Comparison of ENCODE assay signal across 8 mouse cellular contexts in genomic region chr5:115194626-115195221, GRCm38 (mm10). TPM values are rescaled to one million over a fixed set of nuclear protein-coding genes. Genes with fewer than 3 reads are reported as not detected.
DNase-seq lines count a peak whose midpoint lies in the region; ATAC-seq and TF ChIP-seq lines count a peak whose summit lies in the region.

No protein-coding gene starts in this region.

- no peak for TF ChIP-seq CTCF in left cerebral cortex, adult 2 months (IDR thresholded peaks at IDR 0.05)
- TF ChIP-seq CTCF in cortical plate, adult 2 months (IDR thresholded peaks at IDR 0.05; ENCODE audit: extremely low read depth, insufficient read depth, low read length) = no peak

- peak overlapping the region; percentile 100 for H3K4me2 ChIP-seq in intestine, embryonic 14.5 days (ENCODE audit: low read length)
- H3K4me2 ChIP-seq in neural tube, embryonic 14.5 days (ENCODE audit: low read depth, low read length) = peak overlapping the region; percentile 99

- no peak for TF ChIP-seq POLR2A in cortical plate, adult 2 months (IDR thresholded peaks at IDR 0.05; ENCODE audit: extremely low read depth, insufficient read depth, low read length)

- peaks cover 56% of the 10 kb centered on the region for H3K27me3 ChIP-seq in intestine, embryonic 14.5 days (replicated peaks; ENCODE audit: control insufficient read depth, insufficient read depth, low read length)
- no peaks in the 10 kb centered on the region for H3K27me3 ChIP-seq in neural tube, embryonic 14.5 days (ENCODE audit: control insufficient read depth, insufficient read depth, low read length)

- peak overlapping the region; percentile 79 for H3K4me3 ChIP-seq in left cerebral cortex, adult 2 months
- H3K4me3 ChIP-seq in cortical plate, adult 2 months (ENCODE audit: insufficient read depth, low read length) = peak overlapping the region; percentile 54; the same call in 1 of the 2 replicates
- peak overlapping the region; percentile 52 for H3K4me3 ChIP-seq in intestine, embryonic 14.5 days (ENCODE audit: low read depth, low read length)
- peak overlapping the region; percentile 63 for H3K4me3 ChIP-seq in neural tube, embryonic 14.5 days (ENCODE audit: low read depth, low read length)

- WGBS in intestine, embryonic 14.5 days = 5% methylated on average over 12 of the region's 12 CpGs
- 6% methylated on average over 12 of the region's 12 CpGs for WGBS in neural tube, embryonic 14.5 days

- no peaks in the 10 kb centered on the region for H3K36me3 ChIP-seq in intestine, embryonic 14.5 days (ENCODE audit: control insufficient read depth, insufficient read depth, low read length)
- no peaks in the 10 kb centered on the region for H3K36me3 ChIP-seq in neural tube, embryonic 14.5 days (ENCODE audit: control insufficient read depth, insufficient read depth, low read length)

- H3K4me1 ChIP-seq in cortical plate, adult 2 months (ENCODE audit: control insufficient read depth, insufficient read depth, low read length) = no peaks in the 10 kb centered on the region
- H3K4me1 ChIP-seq in intestine, embryonic 14.5 days (replicated peaks; ENCODE audit: control insufficient read depth, insufficient read depth, low read length) = peaks cover 7% of the 10 kb centered on the region
- peaks cover 19% of the 10 kb centered on the region for H3K4me1 ChIP-seq in neural tube, embryonic 14.5 days (ENCODE audit: control insufficient read depth, insufficient read depth, low read length)

- intact Hi-C loops in left cerebral cortex, adult 2 months (cut with DNase I) = no loop called here

- H3K9ac ChIP-seq in intestine, embryonic 14.5 days (ENCODE audit: low read length) = no peak overlapping the region
- peak overlapping the region; percentile 86; the same call in 1 of the 2 replicates for H3K9ac ChIP-seq in neural tube, embryonic 14.5 days (replicated peaks; ENCODE audit: low read depth, low read length)

- ATAC-seq in intestine, embryonic 14.5 days (replicated peaks; ENCODE audit: low FRiP score, low TSS enrichment, low read depth) = no peak; the same call in 1 of the 2 replicates
- ATAC-seq in neural tube, embryonic 14.5 days (ENCODE audit: low read depth) = no peak

- no peaks in the 10 kb centered on the region for H3K9me3 ChIP-seq in intestine, embryonic 14.5 days (ENCODE audit: control insufficient read depth, low read length)
- H3K9me3 ChIP-seq in neural tube, embryonic 14.5 days (ENCODE audit: control insufficient read depth, low read length) = no peaks in the 10 kb centered on the region

- no peak for DNase-seq in left cerebral cortex, adult 2 months (ENCODE audit: extremely low spot score in 1 of 2, low spot score in 2 of 2)
- DNase-seq in left cerebral cortex, adult 9 months (ENCODE audit: low spot score in 2 of 2) = no peak
- DNase-seq in intestine, embryonic 14.5 days (ENCODE audit: low spot score) = no peak
- no peak for DNase-seq in urinary bladder, postnatal 4 days (ENCODE audit: low spot score in 2 of 2)
- DNase-seq in layer of hippocampus, adult 11-12 months (ENCODE audit: low spot score) = no peak
- DNase-seq in retina, postnatal 1 day = no peak

- peak overlapping the region; percentile 90 for H3K27ac ChIP-seq in left cerebral cortex, adult 2 months
- H3K27ac ChIP-seq in cortical plate, adult 2 months (ENCODE audit: insufficient read depth, low read length) = no peak overlapping the region
- no peak overlapping the region for H3K27ac ChIP-seq in intestine, embryonic 14.5 days (ENCODE audit: low read depth)
- peak overlapping the region; percentile 74; the same call in 1 of the 2 replicates for H3K27ac ChIP-seq in neural tube, embryonic 14.5 days (ENCODE audit: low read depth, low read length)

RNA-seq across cellular contexts. Expression of gene Cabp1, which starts 0.5 kb away (rescaled TPM):
- 100 to 1,000 TPM; 319 to 335 TPM for total RNA-seq in left cerebral cortex, adult 2 months (2021)
- polyA plus RNA-seq in cortical plate, adult 2 months (2012; rRNA removed) = 444 and 462 TPM in 2 replicates
- polyA plus RNA-seq in intestine, embryonic 14.5 days (2014; fragmentation: Nextera tagmentation; extraction: Ambion mirVana) = 1.2 and 1.3 TPM in 2 replicates
- 28.1 and 30.3 TPM in 2 replicates for polyA plus RNA-seq in neural tube, embryonic 14.5 days (2014; fragmentation: Nextera tagmentation; extraction: Ambion mirVana)

RNA-seq across cellular contexts. Expression of gene Mlec, which starts 36.7 kb away (rescaled TPM):
- 10 to 100 TPM; 87.8 to 89.8 TPM for total RNA-seq in left cerebral cortex, adult 2 months (2021)
- 74.6 and 78.6 TPM in 2 replicates for polyA plus RNA-seq in cortical plate, adult 2 months (2012; rRNA removed)
- 70.5 and 71.6 TPM in 2 replicates for polyA plus RNA-seq in intestine, embryonic 14.5 days (2014; fragmentation: Nextera tagmentation; extraction: Ambion mirVana)
- 23.9 and 26.2 TPM in 2 replicates for polyA plus RNA-seq in neural tube, embryonic 14.5 days (2014; fragmentation: Nextera tagmentation; extraction: Ambion mirVana)

RNA-seq across cellular contexts. Expression of gene Pop5, which starts 40.9 kb away (rescaled TPM):
- 100 to 1,000 TPM; 116 to 117 TPM for total RNA-seq in left cerebral cortex, adult 2 months (2021)
- polyA plus RNA-seq in cortical plate, adult 2 months (2012; rRNA removed) = 193 and 195 TPM in 2 replicates
- polyA plus RNA-seq in intestine, embryonic 14.5 days (2014; fragmentation: Nextera tagmentation; extraction: Ambion mirVana) = 134 and 140 TPM in 2 replicates
- 116 and 121 TPM in 2 replicates for polyA plus RNA-seq in neural tube, embryonic 14.5 days (2014; fragmentation: Nextera tagmentation; extraction: Ambion mirVana)

RNA-seq across cellular contexts. Expression of gene Unc119b, which starts 59.9 kb away (rescaled TPM):
- total RNA-seq in left cerebral cortex, adult 2 months (2021) = 10 to 100 TPM; 25.2 to 31.0 TPM
- polyA plus RNA-seq in cortical plate, adult 2 months (2012; rRNA removed) = 24.8 and 26.2 TPM in 2 replicates
- polyA plus RNA-seq in intestine, embryonic 14.5 days (2014; fragmentation: Nextera tagmentation; extraction: Ambion mirVana) = 30.6 and 31.0 TPM in 2 replicates
- 27.9 and 33.9 TPM in 2 replicates for polyA plus RNA-seq in neural tube, embryonic 14.5 days (2014; fragmentation: Nextera tagmentation; extraction: Ambion mirVana)

Comparison
In these comparisons a context has a peak if more than half of its experiments do, and no peak if none do; other contexts are left out.
1. H3K27ac ChIP-seq: peak in left cerebral cortex, adult 2 months (single experiment) and neural tube, embryonic 14.5 days (single experiment); none in cortical plate, adult 2 months (single experiment) and intestine, embryonic 14.5 days (single experiment).
2. RNA of gene Cabp1, which starts 0.5 kb away (polyA plus RNA-seq): 444 to 462 TPM in cortical plate, adult 2 months; 28.1 to 30.3 TPM in neural tube, embryonic 14.5 days and 1.2 to 1.3 TPM in intestine, embryonic 14.5 days; every median in the first group is over 10 times any median in the second.
3. Peak in every context shown above with its lines, with median percentiles within 50 percentile points of each other: H3K4me3 ChIP-seq.